ENCODE assay signal across 10 mouse cellular contexts in genomic region chr12:83112901-83113628, GRCm38 (mm10).
DNase-seq lines count a peak whose midpoint lies in the region; ATAC-seq and TF ChIP-seq lines count a peak whose summit lies in the region.
"Had no signal": no experiment of that assay in that cellular context is flagged by ENCODE, and none has a peak within 500 bp of the region (broad histone marks: within the 10 kb centered on the region; RNA-seq: fewer than 3 reads in every experiment).

No protein-coding gene starts in this region.

- H3K9me3 ChIP-seq in kidney, embryonic 15.5 days (replicated peaks) = no peaks in the 10 kb centered on the region
- no peaks in the 10 kb centered on the region for H3K9me3 ChIP-seq in kidney, embryonic 14.5 days (ENCODE audit: control insufficient read depth, low read length)
- no peaks in the 10 kb centered on the region for H3K9me3 ChIP-seq in liver, embryonic 13.5 days (replicated peaks)
- H3K9me3 ChIP-seq in midbrain, postnatal 0 days (ENCODE audit: low read length) = no peaks in the 10 kb centered on the region
- H3K9me3 ChIP-seq: embryonic facial prominence, embryonic 13.5 days; heart, embryonic 15.5 days had no signal

- no peak overlapping the region for H3K9ac ChIP-seq in kidney, embryonic 15.5 days
- no peak overlapping the region for H3K9ac ChIP-seq in kidney, embryonic 14.5 days (ENCODE audit: low read depth, low read length)
- peak overlapping the region; percentile 65 for H3K9ac ChIP-seq in liver, embryonic 13.5 days
- no peak overlapping the region; the same call in 1 of the 2 replicates for H3K9ac ChIP-seq in midbrain, postnatal 0 days (replicated peaks; ENCODE audit: low read length, poor library complexity, severe bottlenecking)
- H3K9ac ChIP-seq: embryonic facial prominence, embryonic 13.5 days; heart, embryonic 15.5 days had no signal

- H3K36me3 ChIP-seq in kidney, embryonic 15.5 days = no peaks in the 10 kb centered on the region
- no peaks in the 10 kb centered on the region for H3K36me3 ChIP-seq in kidney, embryonic 14.5 days (ENCODE audit: control insufficient read depth, insufficient read depth, low read length)
- H3K36me3 ChIP-seq in liver, embryonic 13.5 days = no peaks in the 10 kb centered on the region
- no peaks in the 10 kb centered on the region for H3K36me3 ChIP-seq in midbrain, postnatal 0 days (ENCODE audit: insufficient read depth, low read length)
- H3K36me3 ChIP-seq: embryonic facial prominence, embryonic 13.5 days; heart, embryonic 15.5 days had no signal

- peak; percentile 21; the same call in 1 of the 2 replicates for ATAC-seq in kidney, embryonic 15.5 days (replicated peaks; ENCODE audit: low FRiP score)
- no peak for ATAC-seq in kidney, embryonic 14.5 days (ENCODE audit: low FRiP score, low TSS enrichment)
- peak; percentile 83 for ATAC-seq in common myeloid progenitor, adult 5-6 weeks (replicated peaks; ENCODE audit: low read depth, poor library complexity, severe bottlenecking)
- peak; percentile 91 for ATAC-seq in liver, embryonic 13.5 days (ENCODE audit: low read depth)
- no peak for ATAC-seq in midbrain, postnatal 0 days (ENCODE audit: low FRiP score)
- ATAC-seq: activated CD4-positive, CD25-positive, alpha-beta regulatory T cell, adult 4 months had no signal

- no peak for TF ChIP-seq CTCF in midbrain, postnatal 0 days (IDR thresholded peaks at IDR 0.05)

- WGBS in kidney, embryonic 15.5 days = 70% methylated on average over 6 of the region's 6 CpGs
- 74% methylated on average over 6 of the region's 6 CpGs for WGBS in kidney, embryonic 14.5 days
- WGBS in liver, embryonic 13.5 days (ENCODE audit: insufficient replicate concordance) = 22% methylated on average over 6 of the region's 6 CpGs
- 42% methylated on average over 6 of the region's 6 CpGs for WGBS in midbrain, postnatal 0 days

- H3K4me3 ChIP-seq in kidney, embryonic 15.5 days (replicated peaks) = no peak overlapping the region
- H3K4me3 ChIP-seq in kidney, embryonic 14.5 days (ENCODE audit: low read length) = no peak overlapping the region
- H3K4me3 ChIP-seq in liver, embryonic 13.5 days (replicated peaks) = no peak overlapping the region
- H3K4me3 ChIP-seq in midbrain, postnatal 0 days (ENCODE audit: low read depth, low read length) = no peak overlapping the region
- H3K4me3 ChIP-seq: embryonic facial prominence, embryonic 13.5 days; heart, embryonic 15.5 days had no signal

- H3K27me3 ChIP-seq in kidney, embryonic 15.5 days = no peaks in the 10 kb centered on the region
- no peaks in the 10 kb centered on the region for H3K27me3 ChIP-seq in kidney, embryonic 14.5 days (ENCODE audit: control insufficient read depth, insufficient read depth, low read length)
- H3K27me3 ChIP-seq in liver, embryonic 13.5 days = no peaks in the 10 kb centered on the region
- no peaks in the 10 kb centered on the region for H3K27me3 ChIP-seq in midbrain, postnatal 0 days (ENCODE audit: insufficient read depth, low read length)
- H3K27me3 ChIP-seq: heart, embryonic 15.5 days had no signal

- DNase-seq in liver, embryonic 13.5 days = peak; percentile 57
- DNase-seq in midbrain, postnatal 0 days (ENCODE audit: low spot score) = no peak
- DNase-seq in adrenal gland, adult 18-20 months (ENCODE audit: low spot score in 2 of 2) = no peak
- DNase-seq in right cerebral cortex, adult 2 months (ENCODE audit: low spot score in 2 of 2) = no peak

- peaks cover 9% of the 10 kb centered on the region; the same call in 1 of the 2 replicates for H3K4me1 ChIP-seq in kidney, embryonic 15.5 days
- H3K4me1 ChIP-seq in kidney, embryonic 14.5 days (ENCODE audit: control insufficient read depth, insufficient read depth, low read length) = peaks cover 11% of the 10 kb centered on the region
- H3K4me1 ChIP-seq in liver, embryonic 13.5 days (replicated peaks) = peaks cover 44% of the 10 kb centered on the region
- 0 out of 2 replicates have a peak, but pooled peaks cover 7% of the 10 kb centered on the region for H3K4me1 ChIP-seq in midbrain, postnatal 0 days (ENCODE audit: insufficient read depth, low read length)
- H3K4me1 ChIP-seq: embryonic facial prominence, embryonic 13.5 days had no signal

- no peak overlapping the region for H3K27ac ChIP-seq in kidney, embryonic 15.5 days
- H3K27ac ChIP-seq in kidney, embryonic 14.5 days (ENCODE audit: low read depth, low read length) = no peak overlapping the region
- peak overlapping the region; percentile 84 for H3K27ac ChIP-seq in liver, embryonic 13.5 days
- H3K27ac ChIP-seq in midbrain, postnatal 0 days (ENCODE audit: low read depth, low read length) = 0 out of 2 replicates have a peak overlapping the region, but pooled peaks have one; percentile 12
- H3K27ac ChIP-seq: embryonic facial prominence, embryonic 13.5 days; heart, embryonic 15.5 days had no signal

- no peak overlapping the region for H3K4me2 ChIP-seq in kidney, embryonic 15.5 days
- no peak overlapping the region for H3K4me2 ChIP-seq in kidney, embryonic 14.5 days (replicated peaks; ENCODE audit: low read depth, low read length)
- peak overlapping the region; percentile 56 for H3K4me2 ChIP-seq in liver, embryonic 13.5 days
- H3K4me2 ChIP-seq in midbrain, postnatal 0 days (ENCODE audit: low read depth, low read length, poor library complexity, severe bottlenecking) = no peak overlapping the region
- H3K4me2 ChIP-seq: embryonic facial prominence, embryonic 13.5 days; heart, embryonic 15.5 days had no signal

Comparison
In these comparisons a context has a peak if more than half of its experiments do, and no peak if none do; other contexts are left out.
1. ATAC-seq: peak in kidney, embryonic 15.5 days (single experiment), common myeloid progenitor, adult 5-6 weeks (single experiment) and liver, embryonic 13.5 days (single experiment); none in kidney, embryonic 14.5 days (single experiment) and midbrain, postnatal 0 days (single experiment).
2. H3K27ac ChIP-seq: peak in liver, embryonic 13.5 days (single experiment) and midbrain, postnatal 0 days (single experiment); none in kidney, embryonic 15.5 days (single experiment) and kidney, embryonic 14.5 days (single experiment).